Mouse (Mus musculus) ovary, adult 18-20 months (tissue): ENCODE data around the gene Tns4.

Experiments
- DNase-seq: peaks from one replicate; pipeline ENCODE4 v3.0.0; 2022; ENCODE audit warnings: low spot score, mixed read lengths

Gene Tns4

GRCm38 (mm10) chr11:99089077-99089601 lies at the start of gene Tns4:
Gene Tns4 (minus strand): TSS chr11:99089306.
- no peak for DNase-seq

DNA sequence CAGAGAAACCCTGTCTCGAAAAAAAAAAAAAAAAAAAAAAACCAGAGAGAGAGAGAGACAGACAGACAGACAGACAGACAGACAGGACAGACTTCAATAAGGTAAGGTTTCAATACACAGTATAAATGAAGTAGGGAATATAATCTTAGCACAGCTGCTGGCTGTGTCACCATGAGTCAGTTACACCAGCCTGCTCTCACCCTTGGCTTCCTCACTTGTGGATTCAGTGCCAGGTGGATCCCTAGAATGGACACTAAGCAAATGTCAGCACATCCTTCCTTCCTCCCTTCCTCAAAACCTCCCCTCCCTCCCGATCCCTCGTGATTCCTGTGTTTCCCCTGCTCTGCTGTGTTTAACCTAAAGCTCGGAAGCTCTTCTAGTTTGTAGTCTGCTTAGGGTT lies 48.3 kb upstream of the Tns4 start:
- DNase-seq = no peak

DNA sequence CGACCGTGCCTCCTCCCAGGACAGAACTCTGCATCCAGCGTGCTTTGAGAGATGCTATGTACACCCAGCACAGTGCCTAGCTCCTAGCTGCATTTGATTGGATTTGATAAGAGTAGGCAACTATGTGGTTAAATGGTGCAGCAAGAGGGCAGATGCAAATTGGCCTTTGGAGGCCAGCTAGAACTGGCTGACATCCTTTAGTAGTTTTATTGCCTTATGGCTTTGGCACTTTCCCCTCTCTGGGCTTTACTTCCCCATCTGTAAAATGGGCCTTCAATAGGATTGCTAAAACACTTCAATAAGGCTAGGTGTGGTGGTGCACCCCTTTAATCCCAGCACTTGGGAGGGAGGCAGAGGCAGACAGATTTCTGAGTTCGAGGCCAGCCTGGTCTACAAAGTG lies 47.9 kb upstream of the Tns4 start:
- DNase-seq = no peak

GRCm38 (mm10) chr11:99136361-99136760 lies 47.3 kb upstream of the Tns4 start:
- no peak for DNase-seq

DNA sequence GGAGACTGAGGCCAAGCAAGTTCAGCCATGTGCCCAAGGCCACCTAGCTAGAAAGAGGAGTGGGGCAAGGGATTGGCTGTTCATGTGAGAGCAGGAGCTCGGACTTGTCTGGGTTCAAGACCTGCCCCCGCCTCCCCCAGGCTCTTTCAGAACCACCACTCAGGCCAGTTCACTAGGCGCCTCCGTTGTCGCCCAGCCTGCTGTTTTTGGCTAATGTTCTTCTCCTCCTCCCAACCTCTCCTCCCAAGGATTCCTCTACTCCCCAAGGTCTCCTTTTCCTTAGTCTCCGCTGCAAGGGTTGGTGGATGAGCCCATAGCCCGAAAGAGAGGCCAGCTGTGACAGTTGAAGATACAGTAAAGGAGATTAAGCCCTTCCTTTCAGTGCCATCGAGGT lies 45.9 kb upstream of the Tns4 start:
- DNase-seq = peak; percentile 52

GRCm38 (mm10) chr11:99134266-99135046 lies 45.4 kb upstream of the Tns4 start:
- no peak for DNase-seq

GRCm38 (mm10) chr11:99133285-99133897 lies 44.3 kb upstream of the Tns4 start:
- no peak for DNase-seq

GRCm38 (mm10) chr11:99132091-99132730 lies 43.1 kb upstream of the Tns4 start:
- DNase-seq = peak; percentile 57

DNA sequence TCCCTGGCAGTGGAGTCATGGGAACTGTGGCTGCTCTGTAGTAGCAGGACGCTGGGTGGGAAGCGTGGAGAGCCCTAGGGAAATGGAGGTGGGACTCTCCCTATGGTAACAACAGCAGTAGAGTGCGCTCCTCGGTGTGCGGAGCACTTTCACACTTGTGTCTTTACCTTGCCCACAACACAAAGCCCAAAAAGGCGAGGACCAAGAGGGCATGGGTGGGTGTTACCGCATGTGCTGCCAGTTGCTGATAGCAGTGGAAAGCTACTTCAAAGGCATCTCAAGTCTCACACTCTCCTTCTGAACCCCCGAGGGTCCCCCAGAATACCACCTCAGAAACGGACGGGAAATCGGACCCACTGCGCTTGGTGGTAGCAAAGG lies 42.3 kb upstream of the Tns4 start:
- no peak for DNase-seq

- no peak for DNase-seq
Observed at GRCm38 (mm10) chr11:99130736-99131462, 41.8 kb upstream of the Tns4 start.

DNA sequence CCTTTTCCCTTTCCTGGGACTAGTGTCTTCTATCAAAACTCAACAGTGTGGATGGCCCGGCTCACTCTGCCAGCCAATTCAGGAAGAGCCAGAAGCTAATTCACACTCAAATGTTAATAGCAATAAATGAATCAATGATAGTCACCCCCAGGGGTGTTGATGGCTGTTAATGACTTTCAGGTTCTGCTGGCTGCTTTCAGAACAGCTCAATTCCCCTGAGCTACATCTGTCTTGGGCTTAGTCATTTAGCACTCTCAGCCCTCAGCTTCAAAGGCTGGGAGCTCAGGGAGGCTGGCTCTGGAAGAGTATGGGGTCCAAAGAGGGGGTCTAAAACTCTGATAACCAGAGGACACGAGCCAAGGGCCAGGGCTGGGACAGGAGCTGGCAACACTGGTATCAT lies 40.2 kb upstream of the Tns4 start:
- no peak for DNase-seq

DNA sequence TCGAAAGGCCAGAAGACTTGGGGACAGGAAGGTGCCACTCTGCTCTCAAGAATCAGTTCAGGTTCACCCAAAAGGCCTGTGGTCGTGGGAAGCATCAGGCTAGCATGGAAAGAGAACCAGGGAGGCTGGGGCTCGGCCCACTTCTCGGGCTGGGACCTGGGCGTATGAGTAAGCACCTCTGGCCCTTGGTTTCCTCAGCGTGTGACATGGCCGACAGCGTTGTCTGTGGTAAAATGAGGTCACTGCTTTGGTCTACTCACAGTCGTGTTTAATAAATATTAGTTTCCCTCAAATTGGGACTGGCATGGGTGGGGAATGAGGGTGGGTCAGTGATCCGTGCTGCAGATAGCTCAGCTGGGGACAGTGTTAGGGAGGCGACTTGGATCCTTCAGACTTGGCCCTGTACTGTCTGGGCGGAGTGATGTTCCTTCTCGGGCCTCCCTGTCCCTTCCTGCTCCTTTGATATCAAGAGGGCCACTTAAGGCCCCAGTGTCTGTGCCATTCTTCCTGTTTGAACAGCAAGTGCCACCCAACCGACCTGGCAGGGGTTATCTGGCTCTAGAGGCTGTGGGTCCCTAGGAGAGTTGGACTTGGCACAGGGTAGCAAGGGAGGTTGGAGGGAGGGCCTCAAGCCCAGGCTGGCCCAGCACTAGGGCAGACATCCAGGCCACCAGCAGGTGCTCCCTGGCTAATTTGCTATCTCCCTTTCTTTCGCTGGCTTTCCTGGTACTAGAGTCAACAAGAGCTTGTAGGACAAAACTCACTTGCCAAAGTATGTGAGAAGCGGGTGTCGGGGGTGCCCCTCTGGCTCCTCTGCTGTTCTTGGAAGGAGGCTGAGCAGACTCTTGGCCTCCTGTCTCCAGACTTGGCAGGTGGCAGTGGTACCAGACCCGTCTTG lies 38.9 kb upstream of the Tns4 start:
- no peak for DNase-seq

DNA sequence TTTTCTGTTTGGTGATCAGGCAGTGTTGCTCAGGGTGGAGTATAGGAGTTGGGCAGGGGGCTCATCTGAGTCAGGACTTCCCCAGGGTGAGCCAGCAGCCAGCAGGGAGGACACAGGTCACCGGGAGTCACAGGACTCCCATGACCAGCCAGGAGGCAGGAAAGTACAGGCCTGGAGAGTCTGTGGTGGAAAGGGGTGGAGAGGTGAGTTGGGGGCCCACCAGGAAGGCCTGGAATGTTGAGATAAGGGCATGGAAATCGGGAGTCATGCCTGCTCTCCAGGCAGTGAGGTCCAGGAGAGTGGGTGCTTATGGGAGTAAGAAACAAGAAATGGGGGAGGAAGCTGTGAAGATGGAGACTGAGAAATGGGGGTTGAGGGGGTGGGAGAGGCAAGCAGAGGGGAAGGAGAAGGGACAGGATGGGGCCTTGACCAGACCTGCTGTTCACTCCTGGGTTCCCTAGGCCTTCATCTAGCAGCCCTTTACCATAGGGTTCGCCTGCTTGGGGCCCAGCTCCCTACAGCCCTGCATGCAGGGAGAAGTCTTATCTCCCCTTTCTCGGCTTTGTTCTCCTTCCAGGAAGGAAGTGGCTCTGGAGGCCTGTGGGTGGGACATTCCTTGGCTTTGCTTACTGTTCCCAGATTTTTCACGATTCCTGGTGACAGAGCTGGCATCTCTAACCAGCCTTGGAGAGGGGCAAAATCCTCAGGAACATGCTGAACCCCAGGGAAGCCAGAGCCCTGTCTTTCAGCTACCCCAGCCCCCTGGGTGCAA lies 37.6 kb upstream of the Tns4 start:
- DNase-seq = no peak

DNA sequence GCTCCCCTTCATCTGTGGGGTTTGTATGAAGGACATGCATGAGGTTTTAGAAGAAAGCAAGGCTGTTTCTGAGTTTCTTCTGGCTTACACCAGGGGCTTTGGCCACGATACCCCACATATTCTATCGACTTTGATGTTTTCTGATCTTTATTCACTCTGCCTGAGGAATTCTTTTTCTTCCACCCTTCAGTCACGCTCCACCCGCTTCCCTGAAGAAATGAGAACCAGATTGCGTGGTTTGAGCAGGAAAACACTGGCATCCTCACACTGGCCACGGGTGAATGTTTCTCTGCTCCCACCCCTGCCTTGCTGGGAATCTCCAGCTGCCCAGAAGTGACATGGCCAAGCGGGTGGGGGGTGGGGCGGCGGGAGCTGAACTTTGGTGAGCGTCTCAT lies 35.5 kb upstream of the Tns4 start:
- DNase-seq = no peak

DNA sequence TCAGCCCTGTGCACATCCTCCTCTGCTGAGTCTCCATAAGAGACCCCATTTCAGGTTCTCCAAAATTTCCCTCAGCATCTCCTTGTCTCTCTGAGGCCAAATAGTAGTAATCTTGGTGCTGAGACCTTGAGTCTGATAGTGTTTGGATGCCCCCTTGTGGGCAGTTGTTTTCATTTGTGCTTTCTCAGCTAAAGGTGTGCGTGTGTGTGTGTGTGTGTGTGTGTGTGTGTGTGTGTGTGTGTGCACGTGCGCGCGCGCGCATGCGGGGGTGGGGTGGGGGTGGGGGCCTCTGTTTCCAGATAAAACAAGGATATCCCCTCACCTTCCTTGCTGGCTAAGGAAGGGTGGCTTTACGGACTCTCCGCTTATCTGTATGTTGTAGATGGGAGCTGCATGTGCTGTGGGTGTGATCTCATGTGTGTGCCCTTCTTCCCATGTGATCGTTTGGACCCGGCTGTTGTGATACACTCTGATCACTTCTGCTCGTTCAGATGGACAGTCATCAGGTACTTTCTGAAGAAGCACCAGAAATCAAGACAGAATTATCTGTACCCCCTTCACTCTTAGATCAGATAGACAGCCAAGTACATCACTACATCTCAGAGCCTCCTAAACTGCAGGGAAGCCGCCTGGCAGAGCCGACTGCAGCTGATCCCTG lies 35.0 kb upstream of the Tns4 start:
- no peak for DNase-seq

DNA sequence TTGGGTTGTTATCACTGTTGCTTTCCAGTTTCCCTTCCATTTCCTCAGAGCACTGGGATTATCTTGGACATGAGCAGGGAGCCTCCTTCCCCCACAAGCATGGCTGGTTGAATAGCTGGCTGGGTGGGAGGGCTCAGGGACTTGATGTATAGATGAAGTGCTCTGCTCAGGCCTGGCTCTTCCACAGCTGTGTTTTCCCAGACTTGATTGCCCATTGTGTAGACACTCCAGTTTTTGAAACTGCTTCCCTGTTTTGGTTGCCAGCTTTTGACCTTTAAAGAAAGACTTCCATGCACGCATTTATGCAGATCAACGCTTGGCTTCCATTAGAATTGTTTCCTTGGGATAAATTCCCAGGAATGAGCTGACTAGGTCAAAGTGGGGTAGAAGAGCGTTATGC lies 33.6 kb upstream of the Tns4 start:
- DNase-seq = no peak

DNA sequence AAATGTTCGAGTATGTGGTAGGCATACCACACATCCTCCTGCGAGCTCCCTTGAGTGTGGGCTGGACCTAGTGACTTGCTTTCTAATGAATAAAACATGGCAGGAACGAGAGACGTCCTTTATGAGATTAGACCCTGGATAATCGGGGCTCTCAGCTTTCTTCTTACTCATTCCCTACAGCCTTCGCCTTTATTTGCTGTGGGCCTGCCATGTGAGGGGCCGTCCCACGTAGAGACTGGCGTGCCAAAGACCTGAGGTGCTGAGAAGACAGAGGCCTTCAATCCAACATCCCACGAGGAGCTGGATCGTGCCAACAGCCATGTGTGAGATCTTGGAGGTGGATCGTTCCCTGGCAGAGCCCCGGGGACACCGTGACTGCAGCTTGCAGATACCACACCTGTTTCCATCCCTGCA lies 32.1 kb upstream of the Tns4 start:
- DNase-seq = no peak

GRCm38 (mm10) chr11:99120524-99121217 lies 31.6 kb upstream of the Tns4 start:
- DNase-seq = no peak

DNA sequence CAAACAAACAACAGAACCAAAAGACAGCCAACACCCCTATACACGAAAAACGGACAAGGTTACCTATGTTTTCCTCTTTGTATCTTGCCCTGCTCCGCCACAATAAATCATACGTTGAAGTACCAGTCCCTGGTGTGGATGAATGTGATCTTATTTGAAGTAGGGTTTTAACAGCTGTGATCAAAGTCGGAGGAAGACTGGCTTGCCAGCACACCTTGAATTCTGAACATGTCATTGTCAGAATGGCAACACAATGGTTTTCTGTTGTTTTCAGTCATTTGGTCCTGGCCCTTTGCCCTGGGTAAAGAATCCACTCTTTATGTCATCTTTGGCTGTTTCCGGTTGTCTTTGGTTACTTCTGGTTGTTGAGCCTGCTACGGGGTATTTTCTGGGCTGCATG lies 29.9 kb upstream of the Tns4 start:
- no peak for DNase-seq

DNA sequence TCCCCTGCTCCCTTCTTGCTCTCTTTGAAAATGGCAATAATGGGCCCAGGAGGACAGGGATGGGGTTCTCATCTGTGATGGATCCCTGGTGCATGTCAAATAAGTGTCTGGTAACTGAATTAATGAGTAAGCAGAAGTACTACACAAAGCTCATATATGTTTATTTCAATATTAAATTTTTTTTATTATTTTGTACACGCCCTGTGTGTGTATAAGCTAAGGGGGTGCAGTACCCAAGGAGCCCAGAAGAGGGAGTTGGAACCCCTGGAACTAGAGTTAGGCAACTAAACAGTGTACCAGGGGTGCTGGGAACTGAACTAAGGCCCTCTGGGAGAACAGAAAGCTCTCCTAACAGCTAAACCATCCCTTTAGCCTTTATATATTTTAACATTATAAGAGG lies 29.3 kb upstream of the Tns4 start:
- DNase-seq = no peak
